Mouse (Mus musculus) frontal cortex, postnatal 14 days (tissue): ENCODE data around the gene Arhgef10l.

Experiments
- DNase-seq, 2 experiments: peaks; one replicate each; pipeline ENCODE4 v3.0.0; 2022; ENCODE audit warnings: low spot score in 2 of 2

The Arhgef10l gene

GRCm38 (mm10) chr4:140531024-140531423 lies 134.8 kb downstream of the Arhgef10l start:
- DNase-seq: no peak

GRCm38 (mm10) chr4:140529735-140530134 lies 136.1 kb downstream of the Arhgef10l start:
- no peak for DNase-seq

GRCm38 (mm10) chr4:140528443-140528842 lies 137.4 kb downstream of the Arhgef10l start:
- no peak for DNase-seq

- DNase-seq: no peak
These were observed 140.1 kb downstream of the Arhgef10l start for GRCm38 (mm10) chr4:140525674-140526177.

GRCm38 (mm10) chr4:140524927-140525326 lies 140.9 kb downstream of the Arhgef10l start:
- DNase-seq: no peak

GRCm38 (mm10) chr4:140522873-140523272 lies 142.9 kb downstream of the Arhgef10l start:
- no peak for DNase-seq

- DNase-seq: no peak
These were observed 145.1 kb downstream of the Arhgef10l start for GRCm38 (mm10) chr4:140520719-140521118.

- DNase-seq: no peak
These were observed 152.0 kb downstream of the Arhgef10l start for GRCm38 (mm10) chr4:140513797-140514196.

- no peak for DNase-seq
These were observed 156.0 kb downstream of the Arhgef10l start for GRCm38 (mm10) chr4:140509856-140510255.

GRCm38 (mm10) chr4:140507172-140507714 lies 158.6 kb downstream of the Arhgef10l start:
- DNase-seq: no peak

- no peak for DNase-seq
These were observed 160.2 kb downstream of the Arhgef10l start for GRCm38 (mm10) chr4:140505608-140506002.

- DNase-seq: no peak
These were observed 160.7 kb downstream of the Arhgef10l start for GRCm38 (mm10) chr4:140504921-140505607.

GRCm38 (mm10) chr4:140504067-140504913 lies 161.5 kb downstream of the Arhgef10l start:
- DNase-seq: no peak

GRCm38 (mm10) chr4:140500766-140501165 lies 165.0 kb downstream of the Arhgef10l start:
- DNase-seq: no peak

GRCm38 (mm10) chr4:140499571-140499970 lies 166.2 kb downstream of the Arhgef10l start:
- DNase-seq: no peak

- DNase-seq: no peak
These were observed 168.6 kb downstream of the Arhgef10l start for GRCm38 (mm10) chr4:140497169-140497568.

GRCm38 (mm10) chr4:140491555-140491954 lies 174.3 kb downstream of the Arhgef10l start:
- no peak for DNase-seq

- no peak for DNase-seq
These were observed 180.4 kb downstream of the Arhgef10l start for GRCm38 (mm10) chr4:140485442-140485841.

GRCm38 (mm10) chr4:140483134-140483533 lies 182.7 kb downstream of the Arhgef10l start:
- DNase-seq: no peak

- DNase-seq: no peak
These were observed 185.3 kb downstream of the Arhgef10l start for GRCm38 (mm10) chr4:140480369-140481067.

- DNase-seq: no peak
These were observed 190.6 kb downstream of the Arhgef10l start for GRCm38 (mm10) chr4:140475194-140475593.
